Mouse (Mus musculus) spleen, adult 2 months (tissue): Measurements from ENCODE around the gene Rsrc1. TPM values are rescaled to one million over a fixed set of nuclear protein-coding genes. Genes with fewer than 3 reads are reported as not detected.

Source experiments
- DNase-seq, 2 experiments: peaks; one replicate each; pipeline versions ENCODE4 v3.0.0 to v3.0.0-alpha.2; 2012 to 2021; ENCODE audit warnings: low spot score in 2 of 2, low read depth in 1 of 2
- H3K27ac ChIP-seq: fragments of 200-500 bp; 2 replicates; pipeline ENCODE4 v1.5.1; 2012; ENCODE audit warnings: low read length, inconsistent platforms; ENCODE audit not compliant: insufficient read depth
- H3K27me3 ChIP-seq: fragments of 200-500 bp; 2 replicates; pipeline ENCODE4 v1.6.1; 2012; ENCODE audit warnings: mild to moderate bottlenecking, moderate library complexity, low read length, inconsistent platforms; ENCODE audit not compliant: control insufficient read depth, insufficient read depth
- H3K36me3 ChIP-seq: fragments of 200-500 bp; 2 replicates; pipeline ENCODE4 v1.6.1; 2012; ENCODE audit warnings: mild to moderate bottlenecking, low read length, inconsistent platforms; ENCODE audit not compliant: control insufficient read depth, insufficient read depth
- H3K4me1 ChIP-seq: fragments of 200-500 bp; 2 replicates; pipeline ENCODE4 v1.6.1; 2011; ENCODE audit warnings: inconsistent platforms; ENCODE audit not compliant: control insufficient read depth, insufficient read depth, insufficient read length
- H3K4me3 ChIP-seq: fragments of 200-500 bp; 2 replicates; pipeline ENCODE4 v1.5.1; 2011; ENCODE audit warnings: mild to moderate bottlenecking, inconsistent platforms; ENCODE audit not compliant: insufficient read depth, insufficient read length; ENCODE audit errors: extremely low read depth
- CTCF ChIP-seq: fragments of 200-500 bp; IDR thresholded peaks from 2 replicates; pipeline ENCODE4 v1.5.1; 2011; ENCODE audit warnings: mild to moderate bottlenecking, inconsistent platforms; ENCODE audit not compliant: insufficient read depth, insufficient read length, insufficient replicate concordance; ENCODE audit errors: extremely low read depth
- POLR2A ChIP-seq: fragments of 200-500 bp; IDR thresholded peaks from 2 replicates; pipeline ENCODE4 v1.6.1; 2011; ENCODE audit warnings: low read depth, low read length, inconsistent platforms
- WGBS: fragments of 180-500 bp; shearing (Covaris S2); methylation state at CpG from one replicate; pipeline ENCODE4 v1.1.7; 2018; 5-methylcytosine and 5-hydroxymethylcytosine counted together
- polyA plus RNA-seq: library from polyadenylated mRNA; depleted of rRNA; stranded (reverse); fragments of >200 nt; gene quantifications from 2 replicates; pipeline ENCODE4 v1.2.3, GENCODE M21; 2012; rRNA removed

Rsrc1 gene
- polyA plus RNA-seq, 1 experiment, result 2.1 TPM

- Histone ChIP-seq H3K27me3 (peaks cover 7% of the 10 kb centered on the region), H3K36me3 (no peaks in the 10 kb centered on the region), H3K27ac (no peak overlapping the region), H3K4me1 (peaks cover 6% of the 10 kb centered on the region), H3K4me3 (no peak overlapping the region)
- no peak for TF ChIP-seq POLR2A
- no peak for DNase-seq
- 74% methylated on average over 5 of the region's 5 CpGs for WGBS
These were observed 388.4 kb downstream of the Rsrc1 start for GRCm38 (mm10) chr3:67369407-67370079.

DNA sequence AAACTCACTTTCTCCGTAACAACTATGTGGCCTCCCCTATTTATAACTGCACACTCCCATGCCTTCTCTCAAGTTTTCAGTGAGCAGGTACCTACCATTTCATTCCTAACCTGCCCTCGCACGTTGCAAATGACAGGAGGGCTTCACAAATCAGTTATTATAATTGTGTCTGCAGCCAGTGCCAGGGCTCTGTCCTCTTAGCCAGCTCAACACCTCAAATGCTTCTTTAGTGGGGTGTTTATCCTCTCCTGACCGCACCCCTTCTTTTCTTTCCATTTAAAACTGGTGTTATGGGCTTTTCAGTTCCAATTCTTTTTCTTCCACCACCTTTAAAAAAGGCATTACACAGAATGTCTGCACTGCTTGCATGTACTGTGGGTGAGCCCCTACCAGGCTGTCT, 391.0 kb downstream of the Rsrc1 start:
- H3K4me3 ChIP-seq, result no peak overlapping the region
- 86% methylated on average over 4 of the region's 4 CpGs for WGBS
- TF ChIP-seq POLR2A (no peak), CTCF (no peak)
- peaks cover 10% of the 10 kb centered on the region for H3K27me3 ChIP-seq
- no peaks in the 10 kb centered on the region for H3K36me3 ChIP-seq
- H3K4me1 ChIP-seq, result peaks cover 6% of the 10 kb centered on the region
- no peak overlapping the region for H3K27ac ChIP-seq
- DNase-seq, result no peak

GRCm38 (mm10) chr3:67372781-67373180, 391.6 kb downstream of the Rsrc1 start:
- H3K36me3 ChIP-seq, result no peaks in the 10 kb centered on the region
- 56% methylated on average over 5 of the region's 5 CpGs for WGBS
- H3K4me1 ChIP-seq, result peaks cover 6% of the 10 kb centered on the region
- no peak overlapping the region for H3K4me3 ChIP-seq
- H3K27me3 ChIP-seq, result peaks cover 10% of the 10 kb centered on the region
- DNase-seq, result no peak
- no peak for TF ChIP-seq CTCF
- no peak for TF ChIP-seq POLR2A
- no peak overlapping the region for H3K27ac ChIP-seq

DNA sequence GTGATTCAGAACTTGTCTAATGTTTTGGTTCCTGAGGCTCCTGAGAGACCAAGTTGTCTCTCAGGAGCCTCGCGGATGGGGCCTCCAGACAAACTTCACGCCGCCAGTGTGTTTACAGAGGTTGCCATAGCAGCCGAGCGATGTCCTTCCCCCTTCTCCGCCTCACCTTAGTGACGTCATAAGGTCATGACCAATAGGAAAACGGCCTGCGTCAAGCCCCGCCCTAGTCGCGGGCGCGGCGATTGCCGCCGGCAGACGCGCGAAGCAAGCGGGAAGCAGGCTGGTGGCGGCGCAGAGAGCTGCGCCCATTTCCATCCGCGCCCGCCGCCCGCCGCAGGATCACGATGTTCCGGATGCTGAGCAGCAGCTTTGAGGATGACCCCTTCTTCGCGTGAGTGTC, 392.7 kb downstream of the Rsrc1 start, which contains the start of gene Mlf1:
Gene Mlf1 (plus strand): TSS at position 226 of the 400 bp plus-strand sequence.
- WGBS, result under 1% methylated on average over 35 of the region's 35 CpGs
- H3K4me1 ChIP-seq, result peaks cover 6% of the 10 kb centered on the region
- H3K27ac ChIP-seq, result no peak within 1 kb of the TSS
- H3K27me3 ChIP-seq, result peaks cover 10% of the 10 kb centered on the region
- H3K36me3 ChIP-seq, result no peaks in the 10 kb centered on the region
- TF ChIP-seq POLR2A, result no peak
- TF ChIP-seq CTCF, result no peak
- DNase-seq, result peak; percentile 32 to 44
- H3K4me3 ChIP-seq, result peak within 1 kb of the TSS; percentile 32; the same call in 1 of the 2 replicates

- peak overlapping the region; percentile 32; the same call in 1 of the 2 replicates for H3K4me3 ChIP-seq
- no peak overlapping the region for H3K27ac ChIP-seq
- DNase-seq, result no peak
- 42% methylated on average over 7 of the region's 7 CpGs for WGBS
- no peak for TF ChIP-seq POLR2A
- TF ChIP-seq CTCF, result no peak
- peaks cover 10% of the 10 kb centered on the region for H3K27me3 ChIP-seq
- H3K4me1 ChIP-seq, result peaks cover 6% of the 10 kb centered on the region
- no peaks in the 10 kb centered on the region for H3K36me3 ChIP-seq
These were observed 393.2 kb downstream of the Rsrc1 start for GRCm38 (mm10) chr3:67374360-67374778.

DNA sequence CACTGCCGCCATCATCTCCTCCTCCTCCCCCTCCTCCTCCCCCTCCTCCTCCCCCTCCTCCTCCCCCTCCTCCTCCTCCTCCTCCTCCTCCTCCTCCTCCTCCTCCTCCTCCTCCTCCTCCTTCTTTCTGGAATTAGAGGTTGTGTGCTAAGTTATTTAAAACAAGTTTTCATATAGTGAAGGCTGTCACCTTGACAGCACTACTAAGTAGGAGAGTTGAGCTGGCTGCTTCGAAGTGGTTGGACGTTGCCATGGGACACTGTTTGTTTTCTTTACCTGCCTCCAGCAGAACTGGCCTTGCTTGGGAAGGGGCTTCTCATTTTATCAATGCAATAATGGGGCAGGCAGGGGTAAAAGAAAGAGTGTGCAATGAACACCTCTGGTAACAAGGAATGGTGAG, 393.9 kb downstream of the Rsrc1 start, which contains the start of gene Gm17402:
Gene Gm17402 (minus strand): TSS at position 101 of the 400 bp plus-strand sequence.
- 72% methylated on average over 3 of the region's 3 CpGs for WGBS
- H3K27ac ChIP-seq, result no peak within 1 kb of the TSS
- peaks cover 10% of the 10 kb centered on the region for H3K27me3 ChIP-seq
- no peaks in the 10 kb centered on the region for H3K36me3 ChIP-seq
- TF ChIP-seq CTCF, result no peak
- no peak for TF ChIP-seq POLR2A
- no peak for DNase-seq
- peak within 1 kb of the TSS; percentile 32; the same call in 1 of the 2 replicates for H3K4me3 ChIP-seq
- H3K4me1 ChIP-seq, result peaks cover 6% of the 10 kb centered on the region

DNA sequence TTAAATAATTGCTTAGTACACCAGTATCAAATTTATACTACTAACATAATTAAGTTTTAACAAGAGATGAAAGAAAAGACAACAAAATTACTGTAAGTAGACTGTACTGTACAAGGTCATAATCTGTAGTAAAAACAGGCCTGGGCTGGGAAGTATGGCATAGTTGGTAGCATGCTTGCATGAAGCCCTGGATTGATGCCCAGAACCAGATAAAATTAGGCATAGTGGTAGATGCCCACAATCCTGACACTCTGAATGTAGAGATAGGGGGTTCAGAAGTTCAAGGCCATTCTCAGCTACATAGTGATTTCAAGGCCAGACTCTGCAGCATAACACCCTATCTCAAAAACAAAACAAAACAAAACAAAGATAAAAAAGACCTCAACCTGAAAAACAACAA, 397.0 kb downstream of the Rsrc1 start:
- H3K36me3 ChIP-seq, result no peaks in the 10 kb centered on the region
- H3K4me3 ChIP-seq, result no peak overlapping the region
- peaks cover 9% of the 10 kb centered on the region for H3K27me3 ChIP-seq
- DNase-seq, result no peak
- TF ChIP-seq POLR2A (no peak), CTCF (no peak)
- H3K27ac ChIP-seq, result no peak overlapping the region
- H3K4me1 ChIP-seq, result peaks cover 6% of the 10 kb centered on the region

Other genes starting within 250 kb of the Rsrc1 start
- not detected in 2 replicates for gene Shox2, start 381 bp downstream of the Rsrc1 start, polyA plus RNA-seq